Mouse (Mus musculus): ENCODE data around the gene Zfp652. TPM values are rescaled to one million over a fixed set of nuclear protein-coding genes. Genes with fewer than 3 reads are reported as not detected.
A peak's percentile ranks its signal among the peaks of the same experiment; 100 is the strongest.
"Not testable (repeated sequence)": the region's sequence is repeated elsewhere in the genome, so short reads cannot be mapped to it uniquely, and the experiment has no call there.

The Zfp652 gene
- polyA plus RNA-seq, 1 experiment from 2014 or later, result 6.3 TPM

GRCm38 (mm10) chr11:95857716-95858527 lies 145.4 kb downstream of the Zfp652 start:
- 31% methylated on average over 21 of the region's 21 CpGs for WGBS (ENCODE audit: insufficient replicate concordance)
- Histone ChIP-seq H3K27ac (peak overlapping the region; percentile 96), H3K4me2 (peak overlapping the region; percentile 81), H3K4me1 (replicated peaks) (peaks cover 45% of the 10 kb centered on the region), H3K36me3 (0 out of 2 replicates have a peak, but pooled peaks cover 6% of the 10 kb centered on the region), H3K9ac (peak overlapping the region; percentile 80), H3K9me3 (replicated peaks) (no peaks in the 10 kb centered on the region), H3K4me3 (replicated peaks) (peak overlapping the region; percentile 89), H3K27me3 (peaks cover 3% of the 10 kb centered on the region)
- DNase-seq (no peak), ATAC-seq (ENCODE audit: low read depth) (no peak)

GRCm38 (mm10) chr11:95858528-95859467 lies 146.3 kb downstream of the Zfp652 start:
- peaks cover 41% of the 10 kb centered on the region for H3K4me1 ChIP-seq (replicated peaks)
- H3K27ac ChIP-seq, result peak overlapping the region; percentile 96
- DNase-seq, result peak; percentile 97
- ATAC-seq (ENCODE audit: low read depth), result peak; percentile 95
- H3K9ac ChIP-seq, result peak overlapping the region; percentile 91
- under 1% methylated on average over 58 of the region's 58 CpGs for WGBS (ENCODE audit: insufficient replicate concordance)
- no peaks in the 10 kb centered on the region for H3K27me3 ChIP-seq
- peak overlapping the region; percentile 81 for H3K4me2 ChIP-seq
- peak overlapping the region; percentile 89 for H3K4me3 ChIP-seq (replicated peaks)
- H3K36me3 ChIP-seq, result 0 out of 2 replicates have a peak, but pooled peaks cover 6% of the 10 kb centered on the region
- no peaks in the 10 kb centered on the region for H3K9me3 ChIP-seq (replicated peaks)

- no peaks in the 10 kb centered on the region for H3K27me3 ChIP-seq
- peaks cover 40% of the 10 kb centered on the region for H3K4me1 ChIP-seq (replicated peaks)
- H3K9ac ChIP-seq, result peak overlapping the region; percentile 91
- H3K36me3 ChIP-seq, result 0 out of 2 replicates have a peak, but pooled peaks cover 6% of the 10 kb centered on the region
- peak overlapping the region; percentile 89 for H3K4me3 ChIP-seq (replicated peaks)
- peak overlapping the region; percentile 96 for H3K27ac ChIP-seq
- WGBS (ENCODE audit: insufficient replicate concordance), result under 1% methylated on average over 35 of the region's 35 CpGs
- H3K9me3 ChIP-seq (replicated peaks), result no peaks in the 10 kb centered on the region
- H3K4me2 ChIP-seq, result peak overlapping the region; percentile 81
- peak; percentile 49 for ATAC-seq (ENCODE audit: low read depth)
- DNase-seq, result peak; percentile 71
These were observed 147.0 kb downstream of the Zfp652 start for GRCm38 (mm10) chr11:95859468-95859855.

GRCm38 (mm10) chr11:95860071-95860490 lies 147.6 kb downstream of the Zfp652 start:
- Histone ChIP-seq H3K4me2 (peak overlapping the region; percentile 81), H3K4me3 (replicated peaks) (peak overlapping the region; percentile 89), H3K27me3 (no peaks in the 10 kb centered on the region), H3K4me1 (replicated peaks) (peaks cover 40% of the 10 kb centered on the region), H3K9me3 (replicated peaks) (no peaks in the 10 kb centered on the region), H3K36me3 (0 out of 2 replicates have a peak, but pooled peaks cover 6% of the 10 kb centered on the region), H3K9ac (peak overlapping the region; percentile 91), H3K27ac (peak overlapping the region; percentile 96)
- DNase-seq (peak; percentile 71), ATAC-seq (ENCODE audit: low read depth) (peak; percentile 58)
- WGBS (ENCODE audit: insufficient replicate concordance), result 10% methylated on average over 3 of the region's 3 CpGs

GRCm38 (mm10) chr11:95861397-95861796 lies 148.9 kb downstream of the Zfp652 start:
- ATAC-seq (ENCODE audit: low read depth) (no peak), DNase-seq (no peak)
- Histone ChIP-seq H3K9ac (peak overlapping the region; percentile 31; the same call in 1 of the 2 replicates), H3K4me1 (replicated peaks) (peaks cover 40% of the 10 kb centered on the region), H3K9me3 (replicated peaks) (no peaks in the 10 kb centered on the region), H3K36me3 (0 out of 2 replicates have a peak, but pooled peaks cover 6% of the 10 kb centered on the region), H3K27me3 (no peaks in the 10 kb centered on the region), H3K27ac (peak overlapping the region; percentile 96), H3K4me3 (replicated peaks) (no peak overlapping the region), H3K4me2 (0 out of 2 replicates have a peak overlapping the region, but pooled peaks have one; percentile 8)
- WGBS (ENCODE audit: insufficient replicate concordance), result 77% methylated on average over 8 of the region's 8 CpGs

- DNase-seq (no peak), ATAC-seq (ENCODE audit: low read depth) (no peak)
- Histone ChIP-seq H3K27me3 (0 out of 2 replicates have a peak, but pooled peaks cover 3% of the 10 kb centered on the region), H3K4me1 (replicated peaks) (peaks cover 21% of the 10 kb centered on the region), H3K36me3 (no peaks in the 10 kb centered on the region), H3K4me3 (replicated peaks) (no peak overlapping the region), H3K4me2 (no peak overlapping the region), H3K27ac (no peak overlapping the region), H3K9me3 (replicated peaks) (no peaks in the 10 kb centered on the region), H3K9ac (no peak overlapping the region)
- WGBS (ENCODE audit: insufficient replicate concordance), result 62% methylated on average over 4 of the region's 4 CpGs
These were observed 157.0 kb downstream of the Zfp652 start for GRCm38 (mm10) chr11:95869442-95869841.

GRCm38 (mm10) chr11:95869918-95870470 lies 157.5 kb downstream of the Zfp652 start:
- Histone ChIP-seq H3K4me1 (replicated peaks) (peaks cover 21% of the 10 kb centered on the region), H3K4me2 (no peak overlapping the region), H3K27me3 (0 out of 2 replicates have a peak, but pooled peaks cover 3% of the 10 kb centered on the region), H3K36me3 (no peaks in the 10 kb centered on the region), H3K27ac (no peak overlapping the region), H3K9me3 (replicated peaks) (no peaks in the 10 kb centered on the region), H3K4me3 (replicated peaks) (no peak overlapping the region), H3K9ac (no peak overlapping the region)
- WGBS (ENCODE audit: insufficient replicate concordance), result 58% methylated on average over 6 of the region's 6 CpGs
- ATAC-seq (ENCODE audit: low read depth), result no peak
- DNase-seq, result no peak

GRCm38 (mm10) chr11:95875804-95876203 lies 163.3 kb downstream of the Zfp652 start:
- DNase-seq, result no peak
- no peak overlapping the region for H3K9ac ChIP-seq
- H3K4me1 ChIP-seq (replicated peaks), result 0 out of 2 replicates have a peak, but pooled peaks cover 3% of the 10 kb centered on the region
- no peaks in the 10 kb centered on the region for H3K36me3 ChIP-seq
- no peak for ATAC-seq (ENCODE audit: low read depth)
- H3K9me3 ChIP-seq (replicated peaks), result no peaks in the 10 kb centered on the region
- peak overlapping the region; percentile 23; the same call in 1 of the 2 replicates for H3K4me2 ChIP-seq
- H3K27me3 ChIP-seq, result 0 out of 2 replicates have a peak, but pooled peaks cover 2% of the 10 kb centered on the region
- 22% methylated on average over 9 of the region's 9 CpGs for WGBS (ENCODE audit: insufficient replicate concordance)
- no peak overlapping the region for H3K4me3 ChIP-seq (replicated peaks)
- no peak overlapping the region for H3K27ac ChIP-seq

- Histone ChIP-seq H3K4me3 (replicated peaks) (no peak overlapping the region), H3K4me1 (replicated peaks) (0 out of 2 replicates have a peak, but pooled peaks cover 3% of the 10 kb centered on the region), H3K27ac (no peak overlapping the region), H3K27me3 (0 out of 2 replicates have a peak, but pooled peaks cover 3% of the 10 kb centered on the region), H3K36me3 (no peaks in the 10 kb centered on the region), H3K4me2 (peak overlapping the region; percentile 23; the same call in 1 of the 2 replicates), H3K9me3 (replicated peaks) (no peaks in the 10 kb centered on the region), H3K9ac (no peak overlapping the region)
- DNase-seq (peak; percentile 37), ATAC-seq (ENCODE audit: low read depth) (no peak)
- WGBS (ENCODE audit: insufficient replicate concordance), result 24% methylated on average over 7 of the region's 7 CpGs
These were observed 163.8 kb downstream of the Zfp652 start for GRCm38 (mm10) chr11:95876296-95876695.

GRCm38 (mm10) chr11:95879861-95880260 lies 167.4 kb downstream of the Zfp652 start:
- not testable (repeated sequence) for H3K27ac ChIP-seq; H3K4me3 ChIP-seq (replicated peaks); H3K4me1 ChIP-seq (replicated peaks); H3K36me3 ChIP-seq; H3K27me3 ChIP-seq; H3K4me2 ChIP-seq; ATAC-seq (ENCODE audit: low read depth); H3K9ac ChIP-seq; DNase-seq; H3K9me3 ChIP-seq (replicated peaks)
- 73% methylated on average over 2 of the region's 2 CpGs for WGBS (ENCODE audit: insufficient replicate concordance)
